Mouse (Mus musculus) erythroblast, embryonic 14.5 days (primary cell): ENCODE measurements around the gene Ppp2r2d. TPM values are rescaled to one million over a fixed set of nuclear protein-coding genes. Genes with fewer than 3 reads are reported as not detected.
A peak's percentile ranks its signal among the peaks of the same experiment; 100 is the strongest.

Experiments used
- H3K27me3 ChIP-seq: 2 replicates; pipeline ENCODE4 v1.6.1; 2012; ENCODE audit warnings: inconsistent platforms; ENCODE audit not compliant: control insufficient read depth
- H3K36me3 ChIP-seq: 2 replicates; pipeline ENCODE4 v1.6.1; 2012; ENCODE audit warnings: mild to moderate bottlenecking, inconsistent platforms; ENCODE audit not compliant: control insufficient read depth
- H3K4me1 ChIP-seq: 2 replicates; pipeline ENCODE4 v1.6.1; 2012; ENCODE audit warnings: inconsistent platforms; ENCODE audit not compliant: control insufficient read depth
- H3K4me3 ChIP-seq: replicated peaks from 2 replicates; pipeline ENCODE3; 2012; ENCODE audit warnings: moderate library complexity, mild to moderate bottlenecking, inconsistent platforms
- H3K9me3 ChIP-seq: 2 replicates; pipeline ENCODE4 v1.6.1; 2012; ENCODE audit warnings: low read length, inconsistent platforms, mixed read lengths; ENCODE audit not compliant: control insufficient read depth
- GATA1 ChIP-seq: IDR thresholded peaks from 2 replicates; pipeline ENCODE4 v1.6.1; 2012; ENCODE audit warnings: low read length, inconsistent platforms, mixed read lengths
- TAL1 ChIP-seq: IDR thresholded peaks from 3 replicates; pipeline ENCODE4 v1.6.1; 2012; ENCODE audit warnings: low read length, inconsistent platforms, mixed read lengths
- polyA plus RNA-seq: library from polyadenylated mRNA; stranded (reverse); fragments of >175 nt; gene quantifications from 2 replicates; pipeline ENCODE4 v1.2.3, GENCODE M21; 2012

The Ppp2r2d gene
- polyA plus RNA-seq: 1.9 and 2.0 TPM in 2 replicates

GRCm38 (mm10) chr7:138845544-138846391, at the start of gene Ppp2r2d, which contains the start of gene Mapk1ip1:
Gene Ppp2r2d (plus strand): TSS chr7:138846079.
Gene Mapk1ip1 (minus strand): TSS chr7:138846273.
- Histone ChIP-seq H3K36me3 (peaks cover 28% of the 10 kb centered on the region), H3K4me3 (peak within 1 kb of the TSS; percentile 89), H3K27me3 (no peaks in the 10 kb centered on the region), H3K4me1 (peaks cover 43% of the 10 kb centered on the region), H3K9me3 (no peaks in the 10 kb centered on the region)
- TF ChIP-seq TAL1: no peak
- no peak for TF ChIP-seq GATA1

- Histone ChIP-seq H3K36me3 (no peaks in the 10 kb centered on the region), H3K27me3 (no peaks in the 10 kb centered on the region), H3K4me1 (no peaks in the 10 kb centered on the region), H3K4me3 (no peak overlapping the region), H3K9me3 (no peaks in the 10 kb centered on the region; the same call in 1 of the 2 replicates)
- no peak for TF ChIP-seq GATA1
- no peak for TF ChIP-seq TAL1
Observed at GRCm38 (mm10) chr7:138803386-138803785, 42.5 kb upstream of the Ppp2r2d start.

- TF ChIP-seq GATA1 (no peak), TAL1 (no peak)
- Histone ChIP-seq H3K9me3 (no peaks in the 10 kb centered on the region; the same call in 1 of the 2 replicates), H3K4me1 (no peaks in the 10 kb centered on the region), H3K36me3 (no peaks in the 10 kb centered on the region), H3K4me3 (no peak overlapping the region), H3K27me3 (no peaks in the 10 kb centered on the region)
Observed at GRCm38 (mm10) chr7:138807146-138807545, 38.7 kb upstream of the Ppp2r2d start.

DNA sequence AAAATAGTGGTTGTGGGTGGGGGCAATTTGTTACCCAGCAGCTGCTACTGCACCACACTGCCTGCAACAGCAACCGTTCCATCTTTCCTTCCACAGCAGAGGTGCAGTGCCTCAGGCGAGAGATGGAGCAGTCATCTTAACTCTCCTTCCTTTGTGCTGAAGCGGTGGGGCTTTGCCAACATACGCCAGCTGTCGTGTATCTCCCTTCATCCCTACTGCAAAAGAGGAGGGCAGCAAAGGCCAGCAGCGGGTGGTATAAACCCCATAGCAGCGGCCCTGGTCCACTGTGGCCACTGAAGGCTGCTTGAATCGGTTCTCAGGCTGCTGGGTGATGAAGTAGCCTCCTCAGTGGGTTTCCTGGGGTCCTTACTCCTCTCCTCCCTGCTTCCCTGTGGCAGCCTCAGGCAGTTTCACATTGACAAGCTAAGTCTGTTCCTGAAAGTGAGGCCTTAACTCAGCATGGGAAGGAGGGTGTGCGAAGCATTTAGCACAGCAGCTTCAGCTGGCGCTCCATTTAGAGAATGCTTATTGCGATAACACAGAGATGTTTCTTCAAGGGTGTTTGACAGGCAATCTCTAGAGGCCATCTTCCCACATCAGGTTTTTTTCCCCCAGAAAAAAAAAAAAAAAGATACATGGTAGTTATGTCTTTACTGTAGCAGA, 32.5 kb upstream of the Ppp2r2d start:
- no peak overlapping the region for H3K4me3 ChIP-seq
- H3K9me3 ChIP-seq: no peaks in the 10 kb centered on the region
- no peaks in the 10 kb centered on the region for H3K27me3 ChIP-seq
- TF ChIP-seq GATA1: no peak
- no peak for TF ChIP-seq TAL1
- no peaks in the 10 kb centered on the region for H3K4me1 ChIP-seq
- no peaks in the 10 kb centered on the region for H3K36me3 ChIP-seq

DNA sequence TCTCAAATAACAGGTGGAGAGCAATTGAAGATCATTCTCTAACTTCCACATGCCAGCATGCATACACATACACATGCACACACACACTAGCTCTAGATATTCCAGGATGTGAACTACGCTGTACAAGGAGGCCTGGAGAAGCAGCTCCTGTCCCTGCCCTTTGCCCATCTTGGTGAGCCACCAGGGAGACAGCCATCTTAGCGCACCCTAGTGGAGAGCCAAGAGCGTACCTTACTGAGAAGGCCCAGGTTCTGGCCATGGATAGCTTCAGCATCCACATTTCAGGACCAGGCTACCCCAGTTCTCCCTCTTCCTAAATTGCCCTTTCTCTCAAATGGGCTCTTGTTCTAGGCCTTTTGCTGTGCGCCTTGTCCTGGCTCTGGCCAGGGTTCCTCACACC, 27.6 kb upstream of the Ppp2r2d start:
- Histone ChIP-seq H3K27me3 (no peaks in the 10 kb centered on the region), H3K4me1 (no peaks in the 10 kb centered on the region), H3K9me3 (no peaks in the 10 kb centered on the region), H3K4me3 (no peak overlapping the region), H3K36me3 (no peaks in the 10 kb centered on the region)
- no peak for TF ChIP-seq GATA1
- no peak for TF ChIP-seq TAL1

GRCm38 (mm10) chr7:138824423-138824822, 21.5 kb upstream of the Ppp2r2d start:
- no peaks in the 10 kb centered on the region for H3K9me3 ChIP-seq
- H3K27me3 ChIP-seq: no peaks in the 10 kb centered on the region
- H3K4me1 ChIP-seq: peaks cover 2% of the 10 kb centered on the region; the same call in 1 of the 2 replicates
- no peak overlapping the region for H3K4me3 ChIP-seq
- H3K36me3 ChIP-seq: no peaks in the 10 kb centered on the region
- TF ChIP-seq GATA1 (no peak), TAL1 (no peak)

DNA sequence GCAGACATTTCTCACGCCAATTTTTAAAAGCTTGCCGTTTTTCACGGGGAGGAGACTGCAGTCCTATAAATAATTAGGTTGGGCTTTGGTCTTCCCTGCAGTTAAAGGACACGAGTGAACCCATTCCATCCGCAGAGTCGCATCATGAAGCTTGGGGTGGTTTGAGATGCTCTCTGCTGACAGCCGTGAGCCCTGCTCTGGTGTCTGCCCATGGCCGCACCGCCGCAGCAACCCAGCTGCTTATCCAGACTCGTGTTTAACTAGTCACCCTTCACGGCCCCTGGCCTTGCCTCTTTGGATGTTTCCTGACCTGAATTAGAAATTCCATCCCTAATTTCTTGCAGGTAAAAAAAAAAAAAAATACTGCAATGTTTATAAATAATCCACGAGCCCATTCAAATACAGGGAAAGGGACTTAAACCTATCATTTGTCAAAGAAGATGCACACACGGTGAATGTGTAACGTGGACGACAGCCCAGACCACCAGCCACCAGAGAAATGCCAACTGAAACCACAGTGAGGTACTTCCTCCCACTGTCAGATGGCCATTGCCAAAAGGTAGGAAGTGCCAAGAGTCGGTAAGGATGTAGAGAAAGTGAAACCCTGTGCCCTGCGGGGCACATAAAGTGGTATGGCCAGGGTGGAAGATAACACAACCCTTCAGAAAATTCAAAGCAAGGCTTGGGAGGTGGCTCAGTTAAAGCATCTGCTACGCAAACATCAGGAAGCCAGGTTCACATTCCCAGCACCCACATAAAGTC, 20.7 kb upstream of the Ppp2r2d start:
- peaks cover 2% of the 10 kb centered on the region; the same call in 1 of the 2 replicates for H3K9me3 ChIP-seq
- no peaks in the 10 kb centered on the region for H3K27me3 ChIP-seq
- H3K4me3 ChIP-seq: no peak overlapping the region
- TF ChIP-seq TAL1: no peak
- no peak for TF ChIP-seq GATA1
- peaks cover 2% of the 10 kb centered on the region; the same call in 1 of the 2 replicates for H3K4me1 ChIP-seq
- H3K36me3 ChIP-seq: no peaks in the 10 kb centered on the region

DNA sequence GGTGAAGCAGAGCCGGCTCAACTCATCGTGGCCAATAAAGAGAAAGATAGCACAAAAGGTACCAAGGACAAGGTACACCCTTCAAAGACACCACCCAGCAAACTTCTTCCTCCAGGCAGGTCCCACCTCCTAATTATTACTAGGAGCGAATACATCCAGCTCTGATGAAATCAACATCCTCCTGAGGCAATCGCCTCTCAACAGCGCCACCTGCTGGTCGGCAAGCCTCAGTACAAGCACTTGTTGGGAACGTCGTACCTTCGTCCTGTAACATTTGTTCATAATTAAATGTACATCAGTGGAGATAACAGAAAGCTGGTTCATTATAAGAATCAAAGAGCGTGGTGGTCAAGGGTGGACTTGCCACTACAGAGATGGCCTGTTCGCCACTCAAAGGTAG, 18.1 kb upstream of the Ppp2r2d start:
- Histone ChIP-seq H3K36me3 (no peaks in the 10 kb centered on the region), H3K9me3 (peaks cover 2% of the 10 kb centered on the region; the same call in 1 of the 2 replicates), H3K4me1 (peaks cover 2% of the 10 kb centered on the region; the same call in 1 of the 2 replicates), H3K27me3 (no peaks in the 10 kb centered on the region), H3K4me3 (no peak overlapping the region)
- TF ChIP-seq GATA1 (no peak), TAL1 (no peak)
